Mouse (Mus musculus) ES-E14 (cell line): ENCODE data around the gene Acss1. TPM values are rescaled to one million over a fixed set of nuclear protein-coding genes. Genes with fewer than 3 reads are reported as not detected.

Experiments used
- DNase-seq: peaks from one replicate; pipeline ENCODE4 v3.0.0-alpha.2; 2013; ENCODE audit warnings: low read depth, low spot score
- H3K27ac ChIP-seq: 2 replicates; pipeline ENCODE4 v1.5.1; 2012; ENCODE audit warnings: low read depth, mild to moderate bottlenecking, low read length, moderate library complexity, mixed read lengths; ENCODE audit not compliant: poor library complexity, insufficient read depth, severe bottlenecking
- H3K36me3 ChIP-seq: 2 replicates; pipeline ENCODE4 v1.6.1; 2012; ENCODE audit warnings: mild to moderate bottlenecking, low read length, moderate library complexity, mixed read lengths; ENCODE audit not compliant: control insufficient read depth, poor library complexity, insufficient read depth, severe bottlenecking
- H3K4me1 ChIP-seq, 2 experiments: fragments of 150-350 bp in 1 of 2; sonication (generic) in 1 of 2; 2 replicates each; pipeline ENCODE4 v1.6.1; 2012; ENCODE audit warnings: low read length in 2 of 2, mild to moderate bottlenecking in 1 of 2, mixed read lengths in 1 of 2; ENCODE audit not compliant: control insufficient read depth in 2 of 2, insufficient read depth in 2 of 2, poor library complexity in 1 of 2
- H3K4me3 ChIP-seq, 2 experiments: fragments of 150-350 bp in 1 of 2; sonication (generic) in 1 of 2; 2 replicates each; pipeline ENCODE4 v1.5.1; 2012; ENCODE audit warnings: low read length in 2 of 2, low read depth in 1 of 2, mild to moderate bottlenecking in 1 of 2, mixed read lengths in 1 of 2; ENCODE audit not compliant: insufficient read depth in 1 of 2, poor library complexity in 1 of 2, severe bottlenecking in 1 of 2
- H3K9ac ChIP-seq: 2 replicates; pipeline ENCODE4 v1.6.1; 2012; ENCODE audit warnings: low read depth, mild to moderate bottlenecking, low read length, mixed read lengths; ENCODE audit not compliant: poor library complexity, insufficient read depth, severe bottlenecking
- H3K9me3 ChIP-seq: fragments of 150-350 bp; sonication (generic); 2 replicates; pipeline ENCODE4 v1.6.1; 2012; ENCODE audit warnings: low read depth, mild to moderate bottlenecking, low read length; ENCODE audit not compliant: control insufficient read depth, insufficient read depth
- CHD2 ChIP-seq: IDR thresholded peaks from 2 replicates; pipeline ENCODE4 v1.6.1; 2014; ENCODE audit warnings: mild to moderate bottlenecking, low read depth, low read length, inconsistent platforms
- HCFC1 ChIP-seq: IDR thresholded peaks from 2 replicates; pipeline ENCODE4 v1.6.1; 2012; ENCODE audit warnings: low read length, inconsistent platforms, borderline replicate concordance; ENCODE audit not compliant: insufficient read depth
- MAFK ChIP-seq: IDR thresholded peaks from 2 replicates; pipeline ENCODE4 v1.6.1; 2014; ENCODE audit warnings: mild to moderate bottlenecking, low read depth, low read length, inconsistent platforms; ENCODE audit not compliant: insufficient read depth
- ZC3H11A ChIP-seq: IDR thresholded peaks from 2 replicates; pipeline ENCODE4 v1.6.1; 2012; ENCODE audit warnings: low read depth, mild to moderate bottlenecking, inconsistent platforms, low read length, borderline replicate concordance
- ZNF384 ChIP-seq: IDR thresholded peaks from 2 replicates; pipeline ENCODE4 v1.6.1; 2012; ENCODE audit warnings: low read depth, low read length, inconsistent platforms
- in situ Hi-C, 2 experiments: fragments of 600-800 bp; cut with MboI; formaldehyde crosslinking; loops; one replicate each; pipeline ENCODE4 v1.15.1; 2025; ENCODE audit warnings: low sequenced_read_pairs in 2 of 2, inconsistent platforms in 1 of 2; ENCODE audit not compliant: unreplicated experiment in 2 of 2
- total RNA-seq: library from RNA; depleted of rRNA; stranded (reverse); fragments of 300-350 nt; gene quantifications from 2 replicates; pipeline ENCODE4 v1.2.3, GENCODE M21; 2012; rRNA removed

The Acss1 gene
- total RNA-seq, 1 experiment = 3.2 TPM

- in situ Hi-C loops = no loop called here
- no peak for DNase-seq
- Histone ChIP-seq H3K4me1 (no peaks in the 10 kb centered on the region), H3K4me3 (no peak overlapping the region), H3K9me3 (no peaks in the 10 kb centered on the region), H3K36me3 (peaks cover under 1% of the 10 kb centered on the region; the same call in 1 of the 2 replicates), H3K9ac (no peak overlapping the region), H3K27ac (no peak overlapping the region)
- TF ChIP-seq MAFK = no peak
- no peak for TF ChIP-seq HCFC1
- no peak for TF ChIP-seq ZC3H11A
- no peak for TF ChIP-seq ZNF384
- TF ChIP-seq CHD2 = no peak
Measured at GRCm38 (mm10) chr2:150578603-150579002, 89.7 kb downstream of the Acss1 start.

- in situ Hi-C loops = no loop called here
- no peak for DNase-seq
- H3K9me3 ChIP-seq = no peaks in the 10 kb centered on the region
Measured at GRCm38 (mm10) chr2:150576256-150576655, 92.0 kb downstream of the Acss1 start.

GRCm38 (mm10) chr2:150572463-150572862, 95.8 kb downstream of the Acss1 start:
- H3K9me3 ChIP-seq = no peaks in the 10 kb centered on the region
- H3K27ac ChIP-seq = no peak overlapping the region
- H3K4me1 ChIP-seq = no peaks in the 10 kb centered on the region
- in situ Hi-C loops = no loop called here
- DNase-seq = no peak
- no peak overlapping the region for H3K9ac ChIP-seq
- no peak overlapping the region for H3K4me3 ChIP-seq
- TF ChIP-seq MAFK (no peak), HCFC1 (no peak), ZNF384 (no peak)
- H3K36me3 ChIP-seq = no peaks in the 10 kb centered on the region

More at GRCm38 (mm10) chr2:150576256-150576655, 92.0 kb downstream of the Acss1 start:
- H3K9ac ChIP-seq = no peak overlapping the region
- no peaks in the 10 kb centered on the region for H3K4me1 ChIP-seq
- H3K4me3 ChIP-seq = no peak overlapping the region
- TF ChIP-seq ZNF384 = no peak
- no peak for TF ChIP-seq MAFK
- no peak for TF ChIP-seq HCFC1
- TF ChIP-seq ZC3H11A = no peak
- no peak for TF ChIP-seq CHD2
- no peaks in the 10 kb centered on the region for H3K36me3 ChIP-seq
- no peak overlapping the region for H3K27ac ChIP-seq

- no peak overlapping the region for H3K4me3 ChIP-seq
- no peak overlapping the region for H3K9ac ChIP-seq
- TF ChIP-seq ZNF384 (no peak), ZC3H11A (no peak), MAFK (no peak), CHD2 (no peak), HCFC1 (no peak)
- no peaks in the 10 kb centered on the region for H3K4me1 ChIP-seq
- no peaks in the 10 kb centered on the region for H3K9me3 ChIP-seq
- no peak for DNase-seq
- in situ Hi-C loops = no loop called here
- H3K36me3 ChIP-seq = no peaks in the 10 kb centered on the region
- no peak overlapping the region for H3K27ac ChIP-seq
Measured at GRCm38 (mm10) chr2:150570761-150571160, 97.5 kb downstream of the Acss1 start.

- no peak within 1 kb of the TSS for H3K27ac ChIP-seq
- H3K9ac ChIP-seq = no peak within 1 kb of the TSS
- DNase-seq = no peak
- no peak within 1 kb of the TSS for H3K4me3 ChIP-seq
- no peak for TF ChIP-seq MAFK
- TF ChIP-seq ZC3H11A = no peak
- TF ChIP-seq CHD2 = no peak
- TF ChIP-seq HCFC1 = no peak
- TF ChIP-seq ZNF384 = no peak
- no peaks in the 10 kb centered on the region for H3K9me3 ChIP-seq
- no peaks in the 10 kb centered on the region for H3K4me1 ChIP-seq
- in situ Hi-C loops = no loop called here
- no peaks in the 10 kb centered on the region for H3K36me3 ChIP-seq
Measured at GRCm38 (mm10) chr2:150569847-150570590, 98.3 kb downstream of the Acss1 start, which contains the start of gene Cst7. TSS of gene Cst7 (plus strand) at chr2:150570415.

Other genes starting within 250 kb of the Acss1 start
- 6.4 and 7.8 TPM in 2 replicates for gene Zfp442, start 217.0 kb downstream of the Acss1 start, total RNA-seq
- 14.2 and 18.2 TPM in 2 replicates for gene Zfp345, start 183.4 kb downstream of the Acss1 start, total RNA-seq
- not detected in 2 replicates for gene Cst7, start 98.1 kb downstream of the Acss1 start, total RNA-seq
- 35.0 and 44.0 TPM in 2 replicates for gene Apmap, start 59.9 kb downstream of the Acss1 start, total RNA-seq
- 0.13 TPM in 1 of 2 replicates, not detected in the other for gene Vsx1, start 20.9 kb upstream of the Acss1 start, total RNA-seq
- gene Entpd6, start 80.5 kb upstream of the Acss1 start, total RNA-seq = 54.3 and 92.3 TPM in 2 replicates
- gene Pygb, start 118.2 kb upstream of the Acss1 start, total RNA-seq = 10.4 and 10.8 TPM in 2 replicates
- 59.4 and 69.5 TPM in 2 replicates for gene Abhd12, start 236.2 kb upstream of the Acss1 start, total RNA-seq
- 40.1 and 45.6 TPM in 2 replicates for gene Gins1, start 236.9 kb upstream of the Acss1 start, total RNA-seq